Mouse (Mus musculus) macrophage (primary cell): Measurements from ENCODE around the gene Lgr4. TPM values are rescaled to one million over a fixed set of nuclear protein-coding genes. Genes with fewer than 3 reads are reported as not detected.

ENCODE experiments used
- H3K27ac ChIP-seq: fragments of 350-480 bp; formaldehyde crosslinking; 2 replicates; pipeline ENCODE4 v1.9.0; 2021
- H3K36me3 ChIP-seq: fragments of 350-480 bp; formaldehyde crosslinking; 2 replicates; pipeline ENCODE4 v1.9.0; 2021; ENCODE audit errors: inconsistent target
- H3K4me3 ChIP-seq: fragments of 350-480 bp; formaldehyde crosslinking; 2 replicates; pipeline ENCODE4 v1.9.0; 2021; ENCODE audit errors: inconsistent target
- H3K79me2 ChIP-seq: fragments of 350-480 bp; formaldehyde crosslinking; 2 replicates; pipeline ENCODE4 v1.9.0; 2021; ENCODE audit errors: inconsistent target
- WGBS: methylation state at CpG from one replicate; pipeline ENCODE4 v1.1.7; 2026; ENCODE audit warnings: inconsistent platforms; ENCODE audit not compliant: missing documents; 5-methylcytosine and 5-hydroxymethylcytosine counted together
- polyA plus RNA-seq: library from polyadenylated mRNA; stranded (reverse); fragments of 250-400 nt; gene quantifications from 3 replicates; pipeline ENCODE4 v1.2.4, GENCODE M21; 2018; ENCODE audit warnings: inconsistent platforms

Gene Lgr4
- polyA plus RNA-seq, 1 experiment from 2014 or later = 0.11 TPM

DNA sequence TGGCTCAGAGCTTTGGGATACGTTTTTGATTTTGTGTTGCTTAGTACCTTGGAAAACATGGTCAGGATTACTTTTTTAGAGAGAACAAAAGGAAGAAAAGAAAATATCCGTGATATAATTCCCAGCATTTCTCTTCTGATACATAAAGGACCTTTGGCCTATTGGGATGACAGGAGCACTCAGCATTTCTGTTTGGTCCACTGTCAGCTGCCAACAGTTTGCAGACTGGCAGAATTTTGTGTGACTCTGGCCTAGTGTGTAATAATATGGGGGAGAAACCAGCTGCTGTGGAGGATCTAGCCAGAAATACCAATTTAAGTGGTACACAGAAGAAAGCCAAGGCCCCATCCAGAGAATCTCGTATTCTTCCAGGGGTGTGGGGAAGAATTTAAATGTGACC lies 32.9 kb downstream of the Lgr4 start:
- Histone ChIP-seq H3K36me3 (no peaks in the 10 kb centered on the region), H3K4me3 (no peak overlapping the region), H3K27ac (no peak overlapping the region), H3K79me2 (no peaks in the 10 kb centered on the region)
- 89% methylated on average over 3 of the region's 3 CpGs for WGBS

DNA sequence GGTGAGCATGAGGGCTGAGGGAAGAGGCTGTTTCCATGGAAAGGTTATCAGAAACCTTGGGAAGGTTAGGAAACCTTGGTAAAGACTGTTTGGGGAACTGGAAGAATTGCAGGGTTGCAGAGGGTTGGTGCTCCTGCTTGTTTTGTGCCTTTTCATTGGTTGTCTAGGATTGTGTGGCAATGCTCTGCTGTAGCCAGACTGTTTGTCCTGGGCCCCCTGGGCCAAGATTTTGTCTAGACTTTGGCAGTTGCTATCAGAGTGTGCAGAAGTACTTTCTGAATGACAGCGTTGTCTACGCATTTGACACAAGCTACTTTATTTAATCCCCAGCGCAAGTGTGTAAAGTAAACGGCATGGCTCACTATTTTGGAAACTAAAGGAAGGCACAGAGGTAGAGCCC lies 33.6 kb downstream of the Lgr4 start:
- H3K36me3 ChIP-seq = no peaks in the 10 kb centered on the region
- no peak overlapping the region for H3K4me3 ChIP-seq
- 95% methylated on average over 4 of the region's 4 CpGs for WGBS
- H3K27ac ChIP-seq = no peak overlapping the region
- no peaks in the 10 kb centered on the region for H3K79me2 ChIP-seq

- Histone ChIP-seq H3K79me2 (no peaks in the 10 kb centered on the region), H3K36me3 (no peaks in the 10 kb centered on the region), H3K27ac (no peak overlapping the region), H3K4me3 (no peak overlapping the region)
- WGBS = 55% methylated on average over 10 of the region's 10 CpGs
These were observed 35.7 kb downstream of the Lgr4 start for GRCm38 (mm10) chr2:109953048-109953717.

GRCm38 (mm10) chr2:109953893-109954292 lies 36.4 kb downstream of the Lgr4 start:
- H3K27ac ChIP-seq = no peak overlapping the region
- 29% methylated on average over 4 of the region's 4 CpGs for WGBS
- no peaks in the 10 kb centered on the region for H3K79me2 ChIP-seq
- H3K36me3 ChIP-seq = no peaks in the 10 kb centered on the region
- H3K4me3 ChIP-seq = no peak overlapping the region

DNA sequence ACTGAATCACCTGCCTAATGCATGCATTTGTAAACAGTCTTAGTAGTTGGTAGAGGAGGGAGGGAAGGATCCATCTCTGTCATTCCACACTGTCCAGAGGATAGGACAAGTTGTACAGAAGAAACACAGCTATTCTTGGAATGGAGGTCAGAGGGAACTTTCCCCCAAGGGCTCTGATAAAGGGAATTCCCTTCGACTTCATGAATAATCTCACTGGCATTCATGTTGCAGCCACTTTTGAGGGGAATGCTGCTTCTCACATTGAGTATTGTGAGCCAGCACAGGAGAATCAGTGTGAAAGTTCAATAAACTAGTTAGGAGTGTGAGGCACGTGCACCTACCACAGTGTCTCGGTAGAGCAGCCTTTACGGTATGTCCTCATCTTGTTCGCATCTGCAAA lies 37.6 kb downstream of the Lgr4 start:
- no peaks in the 10 kb centered on the region for H3K79me2 ChIP-seq
- no peak overlapping the region for H3K4me3 ChIP-seq
- H3K36me3 ChIP-seq = no peaks in the 10 kb centered on the region
- 93% methylated on average over 5 of the region's 5 CpGs for WGBS
- no peak overlapping the region for H3K27ac ChIP-seq

DNA sequence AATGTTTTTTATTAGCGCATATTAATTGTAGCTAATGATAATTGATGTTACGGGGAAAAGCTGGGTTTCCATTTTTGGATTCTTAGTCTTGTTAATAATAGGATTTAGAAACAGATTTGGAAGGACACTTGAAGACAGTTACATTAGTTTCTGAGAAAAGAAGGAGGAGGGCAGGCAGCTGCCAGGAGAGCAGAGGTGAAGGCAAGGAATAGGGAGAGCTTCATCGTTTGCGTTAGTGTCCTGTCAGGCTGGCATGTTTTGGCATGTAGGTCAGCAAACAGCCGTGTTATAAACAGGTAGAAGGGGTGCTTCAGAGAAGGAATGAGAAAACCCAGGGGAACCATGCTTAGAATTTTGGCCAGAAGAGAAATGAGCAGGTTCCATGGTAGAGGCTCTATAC lies 38.5 kb downstream of the Lgr4 start:
- Histone ChIP-seq H3K79me2 (no peaks in the 10 kb centered on the region), H3K4me3 (no peak overlapping the region), H3K36me3 (no peaks in the 10 kb centered on the region), H3K27ac (no peak overlapping the region)
- WGBS = 95% methylated on average over 5 of the region's 5 CpGs

DNA sequence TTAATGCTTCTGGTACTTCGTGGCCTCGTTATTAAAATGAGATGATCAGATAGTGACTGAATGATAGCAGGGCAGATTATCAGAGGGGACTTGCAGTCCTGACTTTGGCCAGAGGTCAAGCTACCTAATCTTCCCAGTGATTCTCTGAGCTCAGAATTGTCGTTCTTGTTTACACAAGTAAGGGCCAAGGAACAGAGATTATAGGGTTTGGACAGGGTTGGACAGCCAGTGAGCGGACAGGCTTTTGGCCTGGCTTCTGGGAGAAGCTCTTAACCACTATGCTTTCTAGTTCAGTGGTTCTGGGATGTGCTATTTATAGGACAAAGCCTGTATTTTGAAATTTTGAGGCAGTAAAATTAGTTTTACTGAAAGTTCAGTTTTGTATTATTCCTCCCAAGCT lies 39.3 kb downstream of the Lgr4 start:
- no peaks in the 10 kb centered on the region for H3K36me3 ChIP-seq
- H3K4me3 ChIP-seq = no peak overlapping the region
- no peak overlapping the region for H3K27ac ChIP-seq
- H3K79me2 ChIP-seq = no peaks in the 10 kb centered on the region
- 89% methylated on average over 4 of the region's 4 CpGs for WGBS

DNA sequence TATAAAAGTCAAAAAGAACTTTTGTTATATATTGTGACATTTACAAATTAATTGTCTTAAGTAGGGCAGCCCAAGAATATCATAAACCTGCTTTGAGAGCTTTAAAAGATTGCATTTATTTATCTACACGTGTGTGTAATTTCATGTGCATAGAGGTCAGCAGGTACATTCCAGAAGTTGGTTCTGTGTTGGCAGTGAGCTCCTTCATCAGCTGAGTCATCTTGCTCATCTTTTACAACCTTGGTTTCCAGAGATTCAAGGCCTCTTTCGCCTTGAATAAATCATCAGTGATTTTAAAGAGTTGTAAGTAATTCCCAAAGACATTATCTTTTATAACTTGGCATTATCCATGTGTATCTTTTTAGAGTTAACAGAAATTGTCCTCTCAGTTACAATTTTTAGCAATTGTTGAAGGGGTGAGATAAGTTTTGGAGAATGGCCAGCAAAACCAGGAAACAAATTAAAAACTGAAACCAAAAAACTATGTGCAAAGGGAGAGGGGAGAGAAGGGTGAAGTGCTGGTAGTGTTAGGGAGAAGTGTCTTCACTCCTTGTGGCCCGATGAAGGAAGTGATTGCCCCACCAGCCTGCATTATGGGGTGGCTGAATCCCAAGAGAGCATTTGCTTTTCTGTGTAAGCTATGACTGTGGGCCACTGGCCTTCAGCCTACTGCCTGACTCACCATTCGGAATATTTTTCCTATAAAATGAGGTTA lies 41.4 kb downstream of the Lgr4 start:
- Histone ChIP-seq H3K79me2 (no peaks in the 10 kb centered on the region), H3K36me3 (no peaks in the 10 kb centered on the region), H3K4me3 (no peak overlapping the region), H3K27ac (no peak overlapping the region)
- 64% methylated on average over 4 of the region's 4 CpGs for WGBS

DNA sequence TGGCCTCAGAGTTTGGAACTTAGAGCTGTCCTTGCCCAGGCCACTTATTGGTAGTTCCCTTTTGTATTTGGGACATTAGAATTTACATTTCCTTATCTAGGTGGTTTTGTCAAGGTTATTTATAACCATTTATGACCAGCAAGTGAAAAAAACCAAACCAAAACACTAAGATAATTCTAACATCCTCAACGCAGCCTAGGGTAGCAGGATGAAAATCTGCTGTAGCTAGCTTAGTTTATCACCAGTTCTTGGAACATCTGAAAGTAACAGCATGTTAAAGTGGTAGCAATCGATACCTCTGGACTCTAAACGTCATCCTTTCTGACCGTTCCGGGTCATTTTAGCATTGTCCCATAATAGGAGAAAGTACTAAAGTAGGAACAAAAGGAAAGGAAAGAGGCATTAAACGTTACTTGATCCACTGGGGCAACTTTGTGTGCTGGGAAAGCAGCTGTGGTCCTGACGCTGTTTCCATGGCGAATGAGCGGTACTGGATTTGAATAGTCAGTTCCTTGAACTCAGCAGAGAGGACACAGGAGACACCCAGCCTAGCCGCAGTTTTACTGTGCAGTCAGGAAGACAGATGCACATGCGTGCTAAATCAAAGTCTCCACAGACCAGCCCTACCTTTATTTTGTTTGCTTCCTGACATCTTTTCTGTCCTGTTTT lies 42.1 kb downstream of the Lgr4 start:
- 73% methylated on average over 11 of the region's 11 CpGs for WGBS
- Histone ChIP-seq H3K27ac (no peak overlapping the region), H3K36me3 (no peaks in the 10 kb centered on the region), H3K79me2 (no peaks in the 10 kb centered on the region), H3K4me3 (no peak overlapping the region)

GRCm38 (mm10) chr2:109960246-109960645 lies 42.8 kb downstream of the Lgr4 start:
- H3K27ac ChIP-seq = no peak overlapping the region
- no peak overlapping the region for H3K4me3 ChIP-seq
- H3K79me2 ChIP-seq = no peaks in the 10 kb centered on the region
- H3K36me3 ChIP-seq = no peaks in the 10 kb centered on the region
- WGBS = 91% methylated on average over 3 of the region's 3 CpGs

- Histone ChIP-seq H3K36me3 (no peaks in the 10 kb centered on the region), H3K79me2 (no peaks in the 10 kb centered on the region), H3K27ac (no peak overlapping the region), H3K4me3 (no peak overlapping the region)
- 96% methylated on average over 4 of the region's 4 CpGs for WGBS
These were observed 43.7 kb downstream of the Lgr4 start for GRCm38 (mm10) chr2:109961174-109961573.

DNA sequence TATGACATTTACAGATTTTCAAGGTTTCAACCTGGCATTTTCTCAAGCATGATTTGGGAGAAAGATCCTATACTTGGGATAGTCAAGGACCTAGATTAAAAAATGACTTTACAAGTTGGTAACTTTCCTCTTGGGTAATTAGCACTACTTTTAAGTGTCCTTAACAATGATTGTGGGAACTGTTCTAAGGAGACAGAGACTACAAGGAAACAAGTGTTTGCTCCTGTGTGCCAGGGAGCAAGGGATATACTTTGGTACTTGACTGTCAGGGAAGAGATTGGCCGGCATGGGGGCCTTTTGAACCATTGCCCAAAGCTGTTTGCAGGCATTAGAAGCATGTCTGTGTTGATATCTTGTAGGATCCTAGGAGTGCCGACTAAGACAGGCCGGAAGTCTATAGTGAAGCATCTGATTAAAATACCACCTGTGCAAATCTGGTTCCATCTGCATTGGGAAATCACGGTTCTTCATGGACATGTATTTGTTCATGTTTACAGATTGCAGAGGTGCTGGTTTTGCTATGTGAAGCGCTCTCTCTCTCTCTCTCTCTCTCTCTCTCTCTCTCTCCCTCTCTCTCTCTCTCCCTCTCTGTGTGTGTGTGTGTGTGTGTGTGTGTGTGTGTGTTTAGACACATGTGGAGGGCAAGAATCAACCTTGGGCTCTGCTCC lies 46.3 kb downstream of the Lgr4 start:
- H3K79me2 ChIP-seq = no peaks in the 10 kb centered on the region
- WGBS = 100% methylated on average over 4 of the region's 5 CpGs
- H3K36me3 ChIP-seq = no peaks in the 10 kb centered on the region
- no peak overlapping the region for H3K27ac ChIP-seq
- no peak overlapping the region for H3K4me3 ChIP-seq

- no peak overlapping the region for H3K27ac ChIP-seq
- 60% methylated on average over 9 of the region's 9 CpGs for WGBS
- H3K36me3 ChIP-seq = no peaks in the 10 kb centered on the region
- H3K4me3 ChIP-seq = no peak overlapping the region
- no peaks in the 10 kb centered on the region for H3K79me2 ChIP-seq
These were observed 48.4 kb downstream of the Lgr4 start for GRCm38 (mm10) chr2:109965753-109966420.

- 91% methylated on average over 3 of the region's 4 CpGs for WGBS
- H3K4me3 ChIP-seq = no peak overlapping the region
These were observed 49.4 kb downstream of the Lgr4 start for GRCm38 (mm10) chr2:109966863-109967262.

More at GRCm38 (mm10) chr2:109966863-109967262, 49.4 kb downstream of the Lgr4 start:
- Histone ChIP-seq H3K27ac (no peak overlapping the region), H3K79me2 (no peaks in the 10 kb centered on the region), H3K36me3 (no peaks in the 10 kb centered on the region)
